Mouse (Mus musculus): ENCODE results near the gene Mon1b.

The Mon1b gene

GRCm38 (mm10) chr8:113634670-113635591, at the start of gene Mon1b:
Mon1b (plus strand) TSS chr8:113635587.
- DNase-seq (ENCODE audit: low spot score), result peak; percentile 96

- no peak for DNase-seq (ENCODE audit: low spot score)
Observed at GRCm38 (mm10) chr8:113598401-113598800, 37.0 kb upstream of the Mon1b start.

- peak; percentile 22 for DNase-seq (ENCODE audit: low spot score)
Observed at GRCm38 (mm10) chr8:113632634-113633033, 2.8 kb upstream of the Mon1b start.

- DNase-seq (ENCODE audit: low spot score), result no peak
Observed at GRCm38 (mm10) chr8:113634161-113634560, 1.2 kb upstream of the Mon1b start.

- no peak for DNase-seq (ENCODE audit: low spot score)
Observed at GRCm38 (mm10) chr8:113635592-113636279, 349 bp downstream of the Mon1b start.

- no peak for DNase-seq (ENCODE audit: low spot score)
Observed at GRCm38 (mm10) chr8:113636280-113636628, 867 bp downstream of the Mon1b start.

- no peak for DNase-seq (ENCODE audit: low spot score)
Observed at GRCm38 (mm10) chr8:113640357-113640756, 5.0 kb downstream of the Mon1b start.

GRCm38 (mm10) chr8:113642926-113643325, 7.5 kb downstream of the Mon1b start, which contains the start of gene Syce1l:
Syce1l (plus strand) TSS chr8:113643213.
- no peak for DNase-seq (ENCODE audit: low spot score)

GRCm38 (mm10) chr8:113643479-113644210, 8.3 kb downstream of the Mon1b start:
- no peak for DNase-seq (ENCODE audit: low spot score)

- no peak for DNase-seq (ENCODE audit: low spot score)
Observed at GRCm38 (mm10) chr8:113645220-113645619, 9.8 kb downstream of the Mon1b start.

GRCm38 (mm10) chr8:113652450-113652849, 17.1 kb downstream of the Mon1b start:
- no peak for DNase-seq (ENCODE audit: low spot score)

- no peak for DNase-seq (ENCODE audit: low spot score)
Observed at GRCm38 (mm10) chr8:113653151-113653550, 17.8 kb downstream of the Mon1b start.

- DNase-seq (ENCODE audit: low spot score), result no peak
Observed at GRCm38 (mm10) chr8:113656154-113656553, 20.8 kb downstream of the Mon1b start.

GRCm38 (mm10) chr8:113656681-113657298, 21.4 kb downstream of the Mon1b start:
- DNase-seq (ENCODE audit: low spot score), result no peak

- no peak for DNase-seq (ENCODE audit: low spot score)
Observed at GRCm38 (mm10) chr8:113660128-113660527, 24.7 kb downstream of the Mon1b start.

- peak; percentile 81 for DNase-seq (ENCODE audit: low spot score)
Observed at GRCm38 (mm10) chr8:113664544-113664943, 29.2 kb downstream of the Mon1b start.

GRCm38 (mm10) chr8:113665036-113665435, 29.6 kb downstream of the Mon1b start:
- DNase-seq (ENCODE audit: low spot score), result no peak

- DNase-seq (ENCODE audit: low spot score), result no peak
Observed at GRCm38 (mm10) chr8:113665951-113666350, 30.6 kb downstream of the Mon1b start.

- no peak for DNase-seq (ENCODE audit: low spot score)
Observed at GRCm38 (mm10) chr8:113666714-113667432, 31.5 kb downstream of the Mon1b start.

- DNase-seq (ENCODE audit: low spot score), result no peak
Observed at GRCm38 (mm10) chr8:113669924-113670323, 34.5 kb downstream of the Mon1b start.

GRCm38 (mm10) chr8:113672599-113673255, 37.3 kb downstream of the Mon1b start:
- no peak for DNase-seq (ENCODE audit: low spot score)

All from ovary, postnatal 14 days (tissue).